Mouse (Mus musculus): ENCODE results near the gene Kalrn. TPM values are rescaled to one million over a fixed set of nuclear protein-coding genes. Genes with fewer than 3 reads are reported as not detected.

Kalrn gene
- polyA plus RNA-seq, 1 experiment from 2014 or later, result 16.6 TPM

DNA sequence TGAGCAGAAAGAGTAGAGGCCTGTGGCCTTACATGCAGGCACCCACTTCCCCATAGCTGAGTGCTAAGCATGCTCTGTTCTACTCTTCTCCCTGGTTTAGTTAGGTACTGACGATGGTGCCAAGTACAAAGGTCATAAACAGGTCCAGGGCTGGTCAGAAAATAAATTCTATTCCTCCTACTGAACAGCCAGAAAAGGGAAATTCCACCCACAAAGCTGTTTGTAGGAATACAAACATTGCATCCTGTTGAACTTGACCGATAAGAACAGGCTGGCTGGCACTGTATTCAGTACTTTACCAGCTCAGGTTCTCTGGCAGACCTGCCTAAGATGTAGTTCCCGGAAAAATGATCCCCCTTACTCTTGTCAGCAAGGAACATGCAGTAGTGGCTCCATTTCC lies 247.5 kb downstream of the Kalrn start:
- peaks cover 18% of the 10 kb centered on the region for H3K36me3 ChIP-seq
- 93% methylated on average over 3 of the region's 3 CpGs for WGBS
- no peak overlapping the region for H3K27ac ChIP-seq
- no peaks in the 10 kb centered on the region for H3K27me3 ChIP-seq (ENCODE audit: insufficient read depth, poor library complexity, severe bottlenecking)
- H3K4me3 ChIP-seq, result no peak overlapping the region
- DNase-seq (ENCODE audit: low spot score), result no peak
- peaks cover 21% of the 10 kb centered on the region for H3K4me1 ChIP-seq (replicated peaks)
- H3K9me3 ChIP-seq, result no peaks in the 10 kb centered on the region

DNA sequence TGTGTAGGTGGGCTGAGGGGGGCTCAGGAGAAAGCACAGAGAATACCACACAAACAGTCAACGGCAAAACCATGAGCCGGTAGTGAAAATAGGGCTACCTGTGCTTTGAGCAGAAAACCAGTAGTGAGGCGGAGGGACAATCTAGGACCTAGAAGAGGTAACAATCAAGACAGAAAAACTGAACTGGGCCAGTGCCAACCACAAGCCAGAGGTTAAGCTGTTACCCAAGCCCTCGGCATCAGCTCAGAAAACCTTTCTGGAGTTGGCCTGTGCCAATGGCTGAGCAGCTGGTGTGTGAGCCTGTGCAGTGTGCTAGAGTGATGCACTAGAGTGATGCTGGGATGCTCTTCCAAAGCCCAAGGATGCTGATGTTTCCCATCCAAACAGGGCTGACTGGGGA lies 248.2 kb downstream of the Kalrn start:
- 96% methylated on average over 4 of the region's 4 CpGs for WGBS
- no peak for DNase-seq (ENCODE audit: low spot score)
- H3K27ac ChIP-seq, result no peak overlapping the region
- no peaks in the 10 kb centered on the region for H3K27me3 ChIP-seq (ENCODE audit: insufficient read depth, poor library complexity, severe bottlenecking)
- peaks cover 12% of the 10 kb centered on the region for H3K36me3 ChIP-seq
- no peak overlapping the region for H3K4me3 ChIP-seq
- no peaks in the 10 kb centered on the region for H3K9me3 ChIP-seq
- H3K4me1 ChIP-seq (replicated peaks), result peaks cover 22% of the 10 kb centered on the region

DNA sequence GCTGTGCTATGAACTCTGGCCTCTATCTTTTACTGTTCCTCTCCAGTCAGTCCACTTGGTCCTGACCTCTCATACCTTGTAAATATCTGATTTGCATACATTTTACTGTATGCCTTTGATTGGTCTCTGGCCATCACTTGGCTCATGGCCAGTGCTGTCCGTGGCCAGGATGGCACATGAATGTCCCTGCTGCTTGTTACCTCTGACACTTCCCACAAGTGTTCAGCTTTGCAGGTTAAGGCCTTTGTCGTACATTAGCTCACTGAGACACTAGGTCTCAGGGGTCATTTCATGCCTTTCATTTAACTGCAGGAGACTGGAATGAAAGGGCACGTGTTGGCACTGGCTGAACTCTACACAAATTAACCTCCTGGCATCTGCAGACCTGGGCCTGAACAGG lies 248.6 kb downstream of the Kalrn start:
- 62% methylated on average over 3 of the region's 3 CpGs for WGBS
- no peaks in the 10 kb centered on the region for H3K27me3 ChIP-seq (ENCODE audit: insufficient read depth, poor library complexity, severe bottlenecking)
- H3K27ac ChIP-seq, result no peak overlapping the region
- peaks cover 12% of the 10 kb centered on the region for H3K36me3 ChIP-seq
- H3K4me1 ChIP-seq (replicated peaks), result peaks cover 18% of the 10 kb centered on the region
- no peak overlapping the region for H3K4me3 ChIP-seq
- DNase-seq (ENCODE audit: low spot score), result no peak
- H3K9me3 ChIP-seq, result no peaks in the 10 kb centered on the region

DNA sequence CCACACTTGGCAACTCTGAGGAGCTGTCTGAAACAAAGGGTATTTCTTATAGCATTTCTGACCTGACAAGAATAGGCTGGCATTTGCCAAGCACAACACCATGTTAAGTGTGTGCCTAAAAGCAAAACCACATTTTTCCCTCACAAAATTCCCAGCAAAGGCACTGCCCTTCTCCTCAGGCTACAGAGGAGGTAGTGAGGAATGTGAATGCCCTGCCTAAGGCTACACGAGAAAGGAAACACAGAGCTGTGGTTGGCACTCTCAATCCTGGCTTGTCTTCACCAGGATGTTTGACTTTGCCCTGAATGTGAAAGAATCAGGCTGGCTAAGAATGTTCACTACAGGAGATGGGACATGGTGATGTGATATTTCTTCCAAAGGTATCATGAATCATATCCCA lies 249.8 kb downstream of the Kalrn start:
- DNase-seq (ENCODE audit: low spot score), result no peak
- WGBS, result 86% methylated on average over 1 of the region's 1 CpGs
- Histone ChIP-seq H3K27me3 (ENCODE audit: insufficient read depth, poor library complexity, severe bottlenecking) (no peaks in the 10 kb centered on the region), H3K4me1 (replicated peaks) (peaks cover 12% of the 10 kb centered on the region), H3K9me3 (no peaks in the 10 kb centered on the region), H3K36me3 (peaks cover 9% of the 10 kb centered on the region; the same call in 1 of the 2 replicates), H3K4me3 (no peak overlapping the region), H3K27ac (no peak overlapping the region)

DNA sequence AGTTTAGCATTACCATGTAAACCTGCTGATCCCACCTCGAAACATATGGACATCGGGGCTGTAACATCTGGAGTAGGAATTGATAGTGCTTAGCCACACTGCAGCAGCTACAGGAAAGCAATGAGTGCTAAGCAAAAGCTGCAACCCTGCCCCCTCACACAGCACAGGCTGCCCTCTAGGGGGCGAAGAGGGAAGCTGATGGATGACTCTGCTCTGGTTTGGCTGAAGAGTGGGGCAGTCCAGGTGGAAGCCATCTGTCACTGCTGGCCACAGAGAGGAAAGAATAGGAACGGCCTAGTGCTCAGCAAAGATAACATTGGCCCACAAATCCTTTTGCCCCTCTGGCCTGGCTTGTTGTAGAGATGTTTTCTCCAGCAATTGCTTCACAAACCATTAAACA lies 250.8 kb downstream of the Kalrn start:
- Histone ChIP-seq H3K4me3 (no peak overlapping the region), H3K36me3 (peaks cover 9% of the 10 kb centered on the region; the same call in 1 of the 2 replicates), H3K27ac (no peak overlapping the region), H3K27me3 (ENCODE audit: insufficient read depth, poor library complexity, severe bottlenecking) (no peaks in the 10 kb centered on the region), H3K9me3 (no peaks in the 10 kb centered on the region), H3K4me1 (replicated peaks) (peaks cover 12% of the 10 kb centered on the region)
- DNase-seq (ENCODE audit: low spot score), result peak; percentile 74
- WGBS, result 42% methylated on average over 4 of the region's 4 CpGs

DNA sequence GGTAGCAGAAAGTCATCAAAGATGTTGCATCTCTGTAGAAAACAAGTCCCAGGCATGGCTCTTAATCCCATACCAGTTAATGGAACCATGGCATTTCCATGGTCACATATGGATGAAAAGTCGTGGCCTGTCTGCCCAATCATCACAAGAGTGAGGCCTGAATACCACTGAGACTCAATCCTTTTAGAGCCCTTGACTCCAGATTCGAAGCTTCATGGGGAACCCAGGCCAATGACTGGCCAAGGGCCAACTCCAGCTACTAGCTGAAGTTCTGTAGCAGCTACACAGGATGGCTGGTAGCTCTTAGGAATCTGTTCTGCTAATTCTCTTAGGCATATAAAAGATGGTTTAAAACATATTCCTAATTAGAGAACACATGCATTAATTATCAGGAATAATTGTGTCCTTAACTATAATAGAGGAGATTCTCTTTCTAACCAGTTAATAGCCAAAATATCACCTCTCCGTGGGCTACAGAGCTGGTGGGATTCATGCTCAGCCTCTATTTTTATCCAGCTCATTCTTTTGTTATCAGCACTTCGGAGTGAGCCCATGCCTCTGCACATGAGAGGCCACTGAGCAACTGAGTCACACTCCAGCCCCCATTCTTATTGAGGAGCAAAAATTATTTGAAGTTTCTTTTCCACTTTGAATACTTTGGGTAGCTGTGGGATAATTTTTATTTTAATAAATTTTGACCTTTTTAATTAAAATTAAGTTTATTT lies 252.1 kb downstream of the Kalrn start:
- peaks cover 12% of the 10 kb centered on the region for H3K4me1 ChIP-seq (replicated peaks)
- no peak for DNase-seq (ENCODE audit: low spot score)
- H3K27me3 ChIP-seq (ENCODE audit: insufficient read depth, poor library complexity, severe bottlenecking), result no peaks in the 10 kb centered on the region
- 92% methylated on average over 4 of the region's 4 CpGs for WGBS
- H3K36me3 ChIP-seq, result peaks cover 9% of the 10 kb centered on the region; the same call in 1 of the 2 replicates
- no peaks in the 10 kb centered on the region for H3K9me3 ChIP-seq
- H3K27ac ChIP-seq, result no peak overlapping the region
- no peak overlapping the region for H3K4me3 ChIP-seq

DNA sequence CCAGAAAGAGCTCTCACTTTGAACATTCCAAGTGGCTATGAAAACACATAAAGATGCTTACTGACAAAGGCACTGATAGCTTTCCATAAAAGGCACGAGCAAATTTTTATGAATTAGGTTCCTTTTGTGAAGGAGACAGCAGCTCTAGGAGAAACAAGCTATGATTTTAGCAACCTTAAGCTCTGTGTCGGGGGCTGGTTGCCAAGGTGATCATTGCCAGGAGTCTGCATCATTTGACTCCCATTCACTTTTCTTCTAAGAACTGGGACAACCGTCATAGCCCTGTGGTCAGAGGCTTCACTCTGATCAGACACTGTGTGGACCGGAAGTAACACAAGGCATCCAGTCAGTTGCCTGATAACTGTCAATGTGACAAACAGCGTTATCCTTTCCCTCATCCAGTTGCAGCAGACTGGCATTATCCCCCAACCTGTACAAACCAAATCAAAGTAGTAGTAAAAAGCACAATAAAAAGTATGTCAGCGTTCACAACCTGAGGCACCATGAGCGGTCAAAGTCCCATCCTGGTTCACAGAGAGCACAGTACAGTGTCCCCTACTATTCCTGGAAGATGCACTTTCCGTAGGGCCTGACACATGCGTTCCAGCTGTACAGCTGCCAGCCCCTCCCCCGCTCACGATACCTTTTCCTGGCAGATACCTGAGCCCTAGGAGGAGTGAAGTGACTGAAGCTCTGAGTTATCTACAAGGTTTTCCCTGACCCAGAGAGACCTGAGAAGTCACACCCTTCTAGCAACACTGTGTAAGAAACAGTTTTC lies 253.1 kb downstream of the Kalrn start:
- Histone ChIP-seq H3K27me3 (ENCODE audit: insufficient read depth, poor library complexity, severe bottlenecking) (no peaks in the 10 kb centered on the region), H3K9me3 (no peaks in the 10 kb centered on the region), H3K36me3 (peaks cover 6% of the 10 kb centered on the region; the same call in 1 of the 2 replicates), H3K4me1 (replicated peaks) (peaks cover 12% of the 10 kb centered on the region), H3K4me3 (no peak overlapping the region), H3K27ac (no peak overlapping the region)
- DNase-seq (ENCODE audit: low spot score), result no peak
- 83% methylated on average over 11 of the region's 11 CpGs for WGBS

DNA sequence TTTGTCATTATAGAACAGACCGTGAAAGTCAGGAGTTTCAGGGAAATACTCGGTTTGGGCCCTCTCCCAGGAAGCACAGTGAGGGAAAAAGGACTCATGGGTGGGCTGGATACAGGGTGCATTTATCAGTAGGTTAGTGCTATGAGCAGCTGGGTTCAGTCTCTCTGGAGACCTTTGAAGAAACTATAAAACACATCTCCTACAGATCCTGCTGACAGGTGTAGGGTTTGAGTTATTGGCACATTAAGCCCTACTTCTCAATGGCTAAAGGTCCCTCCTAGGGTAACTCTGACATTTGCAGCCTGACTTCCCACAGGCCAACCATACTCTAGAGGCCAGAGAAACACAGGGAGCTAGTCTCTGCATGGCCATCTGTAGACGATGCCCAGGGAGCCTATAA lies 256.2 kb downstream of the Kalrn start:
- WGBS, result 41% methylated on average over 3 of the region's 3 CpGs
- peaks cover 18% of the 10 kb centered on the region for H3K36me3 ChIP-seq
- H3K4me3 ChIP-seq, result no peak overlapping the region
- H3K4me1 ChIP-seq (replicated peaks), result peaks cover 7% of the 10 kb centered on the region
- no peak overlapping the region for H3K27ac ChIP-seq
- no peak for DNase-seq (ENCODE audit: low spot score)
- no peaks in the 10 kb centered on the region for H3K27me3 ChIP-seq (ENCODE audit: insufficient read depth, poor library complexity, severe bottlenecking)
- no peaks in the 10 kb centered on the region for H3K9me3 ChIP-seq

DNA sequence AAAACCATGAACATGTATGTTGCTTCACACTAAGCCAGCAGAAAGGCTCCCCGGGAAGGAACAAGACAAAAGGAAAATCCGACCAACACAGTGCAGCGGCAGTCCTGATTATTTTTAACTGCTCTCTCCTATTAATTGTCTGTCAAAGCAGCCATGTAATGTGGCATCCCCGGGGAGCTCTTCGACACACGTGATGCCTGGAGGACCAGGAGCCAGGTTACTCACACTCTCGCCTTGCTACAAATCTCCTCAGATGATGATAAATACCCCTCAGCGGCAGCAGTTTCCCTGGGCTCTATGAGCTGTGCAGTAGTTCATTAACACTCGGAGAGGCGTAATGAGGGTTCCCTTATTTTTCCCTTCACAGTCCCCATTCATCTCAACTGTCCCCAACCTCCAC lies 257.1 kb downstream of the Kalrn start:
- WGBS, result 79% methylated on average over 10 of the region's 10 CpGs

DNA sequence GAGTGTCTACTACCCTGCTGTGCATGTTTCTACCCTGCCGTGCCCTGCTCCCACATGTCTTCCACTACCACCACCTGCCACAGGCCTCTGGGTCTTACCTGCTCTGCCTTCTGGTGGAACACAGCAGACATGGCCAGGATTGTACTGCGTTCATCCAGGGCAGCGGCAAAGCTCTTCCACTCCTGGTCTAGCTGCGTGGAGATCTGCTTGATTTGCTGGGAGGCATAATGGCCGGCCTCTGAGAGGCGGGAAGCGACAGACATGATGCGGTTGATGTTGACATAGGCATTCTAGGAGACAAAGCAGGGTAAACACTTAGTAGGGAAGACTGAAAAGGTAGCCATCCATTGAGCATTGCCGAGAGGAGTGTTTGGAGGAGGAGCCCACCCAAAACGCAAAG lies 259.3 kb downstream of the Kalrn start:
- Histone ChIP-seq H3K36me3 (peaks cover 37% of the 10 kb centered on the region), H3K9me3 (no peaks in the 10 kb centered on the region), H3K27ac (no peak overlapping the region), H3K27me3 (ENCODE audit: insufficient read depth, poor library complexity, severe bottlenecking) (no peaks in the 10 kb centered on the region), H3K4me1 (replicated peaks) (no peaks in the 10 kb centered on the region; the same call in 1 of the 2 replicates), H3K4me3 (no peak overlapping the region)
- 92% methylated on average over 10 of the region's 10 CpGs for WGBS
- DNase-seq (ENCODE audit: low spot score), result no peak

More for the DNA sequence above, 257.1 kb downstream of the Kalrn start:
- Histone ChIP-seq H3K4me3 (no peak overlapping the region), H3K27ac (no peak overlapping the region), H3K4me1 (replicated peaks) (peaks cover 7% of the 10 kb centered on the region), H3K36me3 (peaks cover 20% of the 10 kb centered on the region), H3K9me3 (no peaks in the 10 kb centered on the region), H3K27me3 (ENCODE audit: insufficient read depth, poor library complexity, severe bottlenecking) (no peaks in the 10 kb centered on the region)
- DNase-seq (ENCODE audit: low spot score), result no peak

DNA sequence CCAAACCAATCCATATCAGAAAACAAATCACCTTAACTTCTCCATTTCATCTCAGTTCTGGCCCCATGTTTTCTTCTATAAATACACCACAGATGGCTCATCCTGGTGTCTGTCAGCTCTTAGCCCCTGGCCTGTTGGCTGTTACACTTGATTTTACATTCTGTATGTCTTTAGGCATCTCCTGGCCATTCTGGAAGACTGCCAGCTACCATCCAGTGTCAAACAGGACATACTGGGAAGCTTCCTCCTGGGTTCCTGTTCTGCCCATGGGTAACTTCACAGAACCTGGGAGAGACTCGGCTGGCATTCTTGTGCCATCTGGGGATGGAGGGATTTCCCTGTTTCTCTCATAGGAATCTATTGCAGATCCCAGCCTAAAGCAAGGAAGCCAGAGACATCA lies 261.8 kb downstream of the Kalrn start:
- Histone ChIP-seq H3K4me3 (no peak overlapping the region), H3K27ac (no peak overlapping the region), H3K27me3 (ENCODE audit: insufficient read depth, poor library complexity, severe bottlenecking) (no peaks in the 10 kb centered on the region), H3K9me3 (no peaks in the 10 kb centered on the region), H3K4me1 (replicated peaks) (peaks cover 11% of the 10 kb centered on the region; the same call in 1 of the 2 replicates), H3K36me3 (peaks cover 60% of the 10 kb centered on the region)
- WGBS, result 95% methylated on average over 1 of the region's 1 CpGs
- no peak for DNase-seq (ENCODE audit: low spot score)

DNA sequence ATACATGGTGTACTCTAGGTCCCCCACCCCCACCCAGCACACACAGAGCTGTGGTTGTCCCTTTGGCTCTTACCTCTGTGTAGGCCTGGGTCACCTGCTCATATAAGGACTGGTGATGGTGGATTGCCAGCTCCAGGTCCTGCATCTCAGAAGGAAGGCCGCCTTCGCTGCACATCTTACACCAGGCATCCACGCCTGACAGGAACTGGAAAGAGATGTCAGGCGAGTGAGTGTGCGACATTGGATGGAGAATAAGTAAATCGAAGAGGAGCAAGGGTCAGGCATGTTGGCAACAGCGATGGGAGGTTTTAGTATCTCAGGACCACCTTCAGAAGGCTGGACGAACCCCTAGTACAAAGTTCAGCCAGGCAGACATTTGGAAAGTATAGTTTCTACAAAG lies 263.0 kb downstream of the Kalrn start:
- WGBS, result 93% methylated on average over 8 of the region's 8 CpGs
- Histone ChIP-seq H3K27ac (no peak overlapping the region), H3K4me3 (no peak overlapping the region), H3K27me3 (ENCODE audit: insufficient read depth, poor library complexity, severe bottlenecking) (no peaks in the 10 kb centered on the region), H3K36me3 (peaks cover 69% of the 10 kb centered on the region), H3K9me3 (no peaks in the 10 kb centered on the region), H3K4me1 (replicated peaks) (peaks cover 11% of the 10 kb centered on the region; the same call in 1 of the 2 replicates)
- no peak for DNase-seq (ENCODE audit: low spot score)

DNA sequence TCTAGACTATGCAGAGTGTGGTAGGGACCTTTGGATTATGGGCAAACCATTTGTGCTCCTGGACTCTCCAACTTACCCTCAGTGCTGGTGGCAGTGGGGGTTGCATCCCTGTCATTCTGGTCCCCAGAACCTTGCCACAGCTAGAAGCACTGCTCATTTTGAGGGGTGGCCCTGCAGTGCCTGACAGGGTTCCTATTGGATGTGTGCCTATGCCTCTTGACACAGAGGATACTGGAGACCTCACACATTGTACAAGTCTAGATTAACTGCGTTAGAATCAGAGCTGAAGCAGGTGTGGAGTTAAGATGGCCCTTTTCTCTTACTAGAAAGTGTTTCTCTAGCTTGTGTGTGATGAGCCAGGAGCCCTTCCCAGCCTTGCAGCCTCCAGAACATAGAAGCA lies 265.0 kb downstream of the Kalrn start:
- 94% methylated on average over 1 of the region's 1 CpGs for WGBS
- Histone ChIP-seq H3K27ac (no peak overlapping the region), H3K27me3 (ENCODE audit: insufficient read depth, poor library complexity, severe bottlenecking) (no peaks in the 10 kb centered on the region), H3K4me1 (replicated peaks) (peaks cover 11% of the 10 kb centered on the region; the same call in 1 of the 2 replicates), H3K36me3 (peaks cover 71% of the 10 kb centered on the region), H3K9me3 (no peaks in the 10 kb centered on the region), H3K4me3 (no peak overlapping the region)
- no peak for DNase-seq (ENCODE audit: low spot score)
